Mouse (Mus musculus) intestine, embryonic 15.5 days (tissue): Measurements from ENCODE around the gene Gm6367. TPM values are rescaled to one million over a fixed set of nuclear protein-coding genes. Genes with fewer than 3 reads are reported as not detected.
"Not testable (repeated sequence)": the region's sequence is repeated elsewhere in the genome, so short reads cannot be mapped to it uniquely, and the experiment has no call there.

ENCODE experiments used
- ATAC-seq: fragments of 200-750 bp; cut with Nextera tagmentation; 2 replicates; pipeline ENCODE4 v1.8.0; 2017; ENCODE audit warnings: moderate TSS enrichment, moderate library complexity
- H3K27ac ChIP-seq: fragments of 300-500 bp; sonication (generic); 2 replicates; pipeline ENCODE4 v1.5.1; 2015; ENCODE audit warnings: mild to moderate bottlenecking, inconsistent platforms
- H3K27me3 ChIP-seq: fragments of 300-500 bp; sonication (generic); replicated peaks from 2 replicates; pipeline ENCODE4 v1.6.1; 2015; ENCODE audit warnings: inconsistent platforms
- H3K36me3 ChIP-seq: fragments of 300-500 bp; sonication (generic); 2 replicates; pipeline ENCODE4 v1.6.1; 2015; ENCODE audit warnings: inconsistent platforms
- H3K4me1 ChIP-seq: fragments of 300-500 bp; sonication (generic); replicated peaks from 2 replicates; pipeline ENCODE4 v1.6.1; 2015; ENCODE audit warnings: inconsistent platforms
- H3K4me2 ChIP-seq: fragments of 300-500 bp; sonication (generic); replicated peaks from 2 replicates; pipeline ENCODE4 v1.6.1; 2015; ENCODE audit warnings: mild to moderate bottlenecking, inconsistent platforms
- H3K4me3 ChIP-seq: fragments of 300-500 bp; sonication (generic); replicated peaks from 2 replicates; pipeline ENCODE4 v1.5.1; 2015; ENCODE audit warnings: inconsistent platforms
- H3K9ac ChIP-seq: fragments of 300-500 bp; sonication (generic); 2 replicates; pipeline ENCODE4 v1.6.1; 2015; ENCODE audit warnings: inconsistent platforms
- H3K9me3 ChIP-seq: fragments of 300-500 bp; sonication (generic); 2 replicates; pipeline ENCODE4 v1.6.1; 2016; ENCODE audit warnings: inconsistent platforms
- WGBS: fragments of 180-500 bp; shearing (Covaris S2); methylation state at CpG from one replicate; pipeline ENCODE4 v1.1.7; 2015; 5-methylcytosine and 5-hydroxymethylcytosine counted together
- polyA plus RNA-seq: library from polyadenylated mRNA; unstranded; fragments of >200 nt; fragmentation: Nextera tagmentation; extraction: Ambion mirVana; gene quantifications from 2 replicates; pipeline ENCODE4 v1.2.1, GENCODE M21; 2015

Gene Gm6367
- not detected in 2 replicates for polyA plus RNA-seq

- not testable (repeated sequence) for ATAC-seq, H3K27ac ChIP-seq, H3K4me2 ChIP-seq, H3K9ac ChIP-seq, H3K4me1 ChIP-seq, H3K27me3 ChIP-seq, H3K9me3 ChIP-seq, H3K36me3 ChIP-seq, H3K4me3 ChIP-seq
- WGBS, result no CpG with 5 or more reads among the region's 2 CpGs
Measured at GRCm38 (mm10) chr5:94988326-94988725, at the start of gene Gm6367. TSS of gene Gm6367 (plus strand) at chr5:94988626.

Other genes with a start within 250 kb of the Gm6367 start
- gene Gm3183, start 123.2 kb upstream of the Gm6367 start, polyA plus RNA-seq, result not detected in 2 replicates
- gene Gm7942, start 118.3 kb downstream of the Gm6367 start, polyA plus RNA-seq, result not detected in 2 replicates
- not detected in 2 replicates for gene Gm16513, start 194.0 kb downstream of the Gm6367 start, polyA plus RNA-seq